Mouse (Mus musculus) embryonic facial prominence, embryonic 10.5 days (tissue): ENCODE results near the gene Polr2a. TPM values are rescaled to one million over a fixed set of nuclear protein-coding genes. Genes with fewer than 3 reads are reported as not detected.

Source experiments
- DNase-seq: peaks from one replicate; pipeline ENCODE4 v3.0.0-alpha.2; 2017; ENCODE audit warnings: low spot score
- H3K27ac ChIP-seq: fragments of 300-500 bp; sonication (generic); replicated peaks from 2 replicates; pipeline ENCODE4 v1.5.1; 2016; ENCODE audit warnings: mild to moderate bottlenecking
- H3K27me3 ChIP-seq: fragments of 300-500 bp; sonication (generic); replicated peaks from 2 replicates; pipeline ENCODE4 v1.6.1; 2016; ENCODE audit warnings: low read depth, mild to moderate bottlenecking; ENCODE audit not compliant: poor library complexity, severe bottlenecking
- H3K36me3 ChIP-seq: fragments of 300-500 bp; sonication (generic); replicated peaks from 2 replicates; pipeline ENCODE4 v1.6.1; 2016; ENCODE audit warnings: mild to moderate bottlenecking, moderate library complexity
- H3K4me1 ChIP-seq: fragments of 300-500 bp; sonication (generic); 2 replicates; pipeline ENCODE4 v1.6.1; 2016
- H3K4me3 ChIP-seq: fragments of 300-500 bp; sonication (generic); 2 replicates; pipeline ENCODE4 v1.5.1; 2016; ENCODE audit warnings: mild to moderate bottlenecking, moderate library complexity
- H3K9me3 ChIP-seq: fragments of 300-500 bp; sonication (generic); 2 replicates; pipeline ENCODE4 v1.6.1; 2016; ENCODE audit warnings: mild to moderate bottlenecking
- WGBS: fragments of 180-500 bp; shearing (Covaris S2); methylation state at CpG from one replicate; pipeline ENCODE4 v1.1.7; 2016; 5-methylcytosine and 5-hydroxymethylcytosine counted together
- polyA plus RNA-seq: library from polyadenylated mRNA; unstranded; fragments of >200 nt; fragmentation: Nextera tagmentation; extraction: Ambion mirVana; gene quantifications from 2 replicates; pipeline ENCODE4 v1.2.1, GENCODE M21; 2016

Gene Polr2a
- polyA plus RNA-seq, 1 experiment from 2014 or later = 31.3 TPM

DNA sequence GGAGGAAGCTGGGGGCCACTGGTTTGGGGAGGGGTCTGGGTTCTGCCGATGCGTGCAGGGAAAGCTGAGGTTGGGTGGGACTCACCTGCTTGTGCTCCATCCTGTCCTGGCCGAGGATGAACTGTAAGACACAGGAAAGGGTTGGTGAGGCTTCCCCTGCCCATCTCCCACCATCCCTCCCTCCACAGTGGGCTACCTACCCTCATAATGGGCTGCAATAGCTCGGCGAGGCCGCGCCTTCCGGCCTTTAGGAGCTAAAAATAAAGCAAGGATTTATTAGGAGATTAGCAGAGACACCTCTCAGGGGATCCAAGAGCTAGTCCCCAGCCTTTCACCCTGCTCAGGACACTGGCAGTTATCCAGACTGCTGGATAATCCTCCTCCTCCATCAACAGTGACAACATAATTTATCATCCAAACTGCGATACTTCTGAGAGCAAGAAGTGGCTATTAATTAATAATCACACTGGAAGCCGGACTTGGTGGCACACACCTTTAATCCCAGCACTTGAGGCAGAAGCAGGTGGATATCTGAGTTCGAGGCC lies 64.9 kb downstream of the Polr2a start:
- H3K4me1 ChIP-seq = peaks cover 20% of the 10 kb centered on the region
- 0 out of 2 replicates have a peak overlapping the region, but pooled peaks have one; percentile 15 for H3K4me3 ChIP-seq
- H3K27me3 ChIP-seq = 0 out of 2 replicates have a peak, but pooled peaks cover 7% of the 10 kb centered on the region
- H3K27ac ChIP-seq = no peak overlapping the region
- WGBS = 68% methylated on average over 11 of the region's 11 CpGs
- no peak for DNase-seq
- no peaks in the 10 kb centered on the region for H3K9me3 ChIP-seq
- H3K36me3 ChIP-seq = no peaks in the 10 kb centered on the region

DNA sequence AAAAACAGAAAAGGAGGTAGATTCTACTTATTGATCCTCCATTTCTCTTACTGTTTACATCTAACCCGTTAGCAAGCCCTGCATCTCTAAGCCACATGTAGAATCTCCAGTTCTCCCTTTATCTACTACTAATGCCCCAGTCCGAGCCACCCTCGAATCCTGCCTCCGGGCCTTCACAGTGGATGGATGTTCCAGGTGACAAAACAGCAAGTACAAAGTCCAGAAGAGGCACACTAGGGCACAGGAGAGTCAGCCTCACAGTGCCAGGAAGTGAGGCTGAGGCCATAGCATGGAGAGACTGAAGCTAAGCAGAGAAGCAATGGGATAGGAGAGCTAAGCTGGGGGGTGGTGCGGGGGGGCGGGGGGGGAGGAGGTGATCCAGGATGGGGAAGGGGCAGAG lies 65.6 kb downstream of the Polr2a start:
- H3K36me3 ChIP-seq = no peaks in the 10 kb centered on the region
- no peaks in the 10 kb centered on the region for H3K9me3 ChIP-seq
- no peak overlapping the region for H3K27ac ChIP-seq
- DNase-seq = no peak
- H3K4me1 ChIP-seq = peaks cover 20% of the 10 kb centered on the region
- H3K27me3 ChIP-seq = 0 out of 2 replicates have a peak, but pooled peaks cover 7% of the 10 kb centered on the region
- no peak overlapping the region for H3K4me3 ChIP-seq
- WGBS = 89% methylated on average over 6 of the region's 6 CpGs

DNA sequence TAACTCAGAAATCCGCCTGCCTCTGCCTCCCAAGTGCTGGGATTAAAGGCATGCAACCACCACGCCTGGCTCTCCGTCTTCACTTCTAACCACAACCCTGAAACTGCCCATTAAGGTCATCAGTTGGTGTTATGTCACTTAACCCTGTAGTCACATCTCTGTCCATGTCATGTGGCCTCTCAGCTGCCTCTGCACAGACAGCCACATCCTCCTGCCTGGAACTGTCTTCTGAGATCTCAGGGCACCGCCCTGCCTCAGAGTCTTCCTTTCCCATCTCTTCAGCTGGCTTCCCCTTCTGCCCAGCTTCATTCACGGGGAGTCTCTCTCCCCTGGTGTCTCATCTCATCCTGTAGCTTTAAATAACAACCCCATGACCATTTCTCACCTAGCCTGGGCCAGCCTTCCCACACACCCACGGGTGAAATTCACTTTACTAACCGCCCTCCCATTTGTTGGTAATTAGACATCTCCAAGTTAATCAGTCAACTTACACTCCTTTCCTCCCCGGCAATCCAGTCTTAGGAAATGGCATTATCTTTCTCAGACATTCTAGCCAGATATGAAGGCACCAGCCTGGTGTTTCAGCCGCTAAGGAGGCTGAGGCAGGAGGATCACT lies 66.1 kb downstream of the Polr2a start:
- Histone ChIP-seq H3K4me3 (no peak overlapping the region), H3K36me3 (no peaks in the 10 kb centered on the region), H3K4me1 (peaks cover 20% of the 10 kb centered on the region), H3K27me3 (0 out of 2 replicates have a peak, but pooled peaks cover 7% of the 10 kb centered on the region), H3K27ac (no peak overlapping the region), H3K9me3 (no peaks in the 10 kb centered on the region)
- 80% methylated on average over 9 of the region's 9 CpGs for WGBS
- no peak for DNase-seq

DNA sequence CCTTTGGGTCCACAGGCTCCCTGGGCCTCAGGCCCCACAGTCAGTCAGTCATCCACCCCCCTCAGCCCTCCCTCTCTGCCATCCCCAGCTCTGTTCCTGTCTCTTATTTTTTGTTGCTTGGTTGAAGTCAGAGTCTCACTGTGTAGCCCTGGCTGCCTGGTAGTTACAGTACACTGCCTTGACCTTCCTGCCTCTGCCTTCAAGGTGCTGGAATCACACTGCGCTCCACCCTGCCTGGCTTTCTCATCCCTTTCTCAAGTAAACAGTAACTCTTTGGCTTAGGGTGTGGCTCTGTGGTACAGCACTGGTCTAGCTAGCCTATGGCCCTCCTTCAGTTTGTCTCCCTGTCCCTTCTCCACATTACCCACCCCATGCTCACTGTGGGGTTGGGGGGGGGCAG lies 68.5 kb downstream of the Polr2a start:
- Histone ChIP-seq H3K36me3 (no peaks in the 10 kb centered on the region), H3K9me3 (no peaks in the 10 kb centered on the region), H3K27ac (no peak overlapping the region), H3K27me3 (peaks cover 20% of the 10 kb centered on the region; the same call in 1 of the 2 replicates), H3K4me1 (peaks cover 19% of the 10 kb centered on the region), H3K4me3 (no peak overlapping the region)
- DNase-seq = no peak
- WGBS = 97% methylated on average over 1 of the region's 1 CpGs

GRCm38 (mm10) chr11:69687061-69687460 lies 71.4 kb downstream of the Polr2a start:
- Histone ChIP-seq H3K9me3 (no peaks in the 10 kb centered on the region), H3K27me3 (peaks cover 22% of the 10 kb centered on the region; the same call in 1 of the 2 replicates), H3K4me3 (no peak overlapping the region), H3K27ac (no peak overlapping the region), H3K4me1 (peaks cover 31% of the 10 kb centered on the region), H3K36me3 (no peaks in the 10 kb centered on the region)
- WGBS = 57% methylated on average over 5 of the region's 5 CpGs
- no peak for DNase-seq

DNA sequence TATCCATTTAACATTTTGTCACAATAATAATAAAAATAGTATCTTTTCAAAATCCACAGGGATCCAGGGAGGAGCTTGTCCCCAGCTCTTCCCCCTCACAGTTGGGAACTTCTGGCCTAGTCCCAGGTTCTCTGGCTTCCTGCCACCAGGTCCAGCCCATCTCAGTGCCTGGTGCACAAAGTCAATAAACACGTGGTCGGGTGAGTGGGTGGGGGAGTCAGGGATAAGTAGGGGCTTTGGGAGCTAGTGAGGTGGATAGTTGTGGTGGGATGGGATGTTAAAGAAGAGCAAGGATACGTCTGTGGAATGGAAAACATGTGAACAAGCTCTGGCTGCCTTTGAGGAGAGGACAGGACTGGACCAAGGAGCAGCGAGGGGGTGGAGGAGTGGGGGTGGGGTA lies 72.1 kb downstream of the Polr2a start:
- no peaks in the 10 kb centered on the region for H3K9me3 ChIP-seq
- WGBS = 20% methylated on average over 4 of the region's 4 CpGs
- peaks cover 35% of the 10 kb centered on the region for H3K4me1 ChIP-seq
- no peaks in the 10 kb centered on the region for H3K36me3 ChIP-seq
- H3K27ac ChIP-seq = no peak overlapping the region
- DNase-seq = no peak
- H3K27me3 ChIP-seq = peaks cover 22% of the 10 kb centered on the region; the same call in 1 of the 2 replicates
- no peak overlapping the region for H3K4me3 ChIP-seq

DNA sequence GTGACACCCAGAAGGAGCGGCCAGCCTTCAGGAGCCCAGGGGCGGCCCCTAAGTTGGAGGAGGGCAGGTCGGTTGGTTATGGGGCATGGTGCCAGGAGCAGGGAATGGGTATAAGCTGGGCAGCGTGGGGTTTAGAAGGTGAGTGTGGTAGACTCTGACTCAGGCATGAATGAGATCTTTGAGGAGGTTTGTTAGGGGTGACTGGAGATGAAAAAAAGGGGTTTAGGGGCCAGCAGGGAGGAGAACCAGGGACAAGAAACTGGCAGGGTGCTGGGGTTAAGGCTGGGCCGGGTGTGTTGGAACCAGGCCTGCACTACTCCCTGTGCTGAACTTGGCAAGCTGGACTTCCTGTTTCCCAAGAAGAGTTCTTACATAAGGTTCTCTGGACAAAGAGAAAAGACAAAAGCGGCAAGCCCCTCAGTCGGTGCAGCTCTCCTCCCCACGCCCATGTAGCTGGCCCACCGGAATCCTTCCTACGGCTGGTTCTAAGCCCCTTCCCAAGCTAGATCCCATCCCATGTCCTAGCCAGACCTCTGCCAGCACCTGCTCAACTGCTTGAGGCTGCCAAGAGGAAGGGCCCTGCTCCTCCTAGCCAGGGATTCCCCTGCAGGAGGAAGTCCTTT lies 72.8 kb downstream of the Polr2a start, which contains the start of gene Tnfsf13:
Tnfsf13 (minus strand) TSS at position 259 of the 623 bp plus-strand sequence.
- no peak within 1 kb of the TSS for H3K4me3 ChIP-seq
- no peak for DNase-seq
- no peaks in the 10 kb centered on the region for H3K9me3 ChIP-seq
- peaks cover 22% of the 10 kb centered on the region; the same call in 1 of the 2 replicates for H3K27me3 ChIP-seq
- 0 out of 2 replicates have a peak within 1 kb of the TSS, but pooled peaks have one; percentile 94 for H3K27ac ChIP-seq
- H3K36me3 ChIP-seq = no peaks in the 10 kb centered on the region; the same call in 1 of the 2 replicates
- WGBS = 76% methylated on average over 10 of the region's 10 CpGs
- H3K4me1 ChIP-seq = peaks cover 41% of the 10 kb centered on the region

- Histone ChIP-seq H3K4me1 (peaks cover 48% of the 10 kb centered on the region), H3K4me3 (no peak overlapping the region), H3K36me3 (peaks cover 7% of the 10 kb centered on the region), H3K27me3 (peaks cover 22% of the 10 kb centered on the region; the same call in 1 of the 2 replicates), H3K27ac (no peak overlapping the region), H3K9me3 (no peaks in the 10 kb centered on the region)
- no peak for DNase-seq
- WGBS = 81% methylated on average over 6 of the region's 6 CpGs
These were observed 73.5 kb downstream of the Polr2a start for GRCm38 (mm10) chr11:69684936-69685335.

DNA sequence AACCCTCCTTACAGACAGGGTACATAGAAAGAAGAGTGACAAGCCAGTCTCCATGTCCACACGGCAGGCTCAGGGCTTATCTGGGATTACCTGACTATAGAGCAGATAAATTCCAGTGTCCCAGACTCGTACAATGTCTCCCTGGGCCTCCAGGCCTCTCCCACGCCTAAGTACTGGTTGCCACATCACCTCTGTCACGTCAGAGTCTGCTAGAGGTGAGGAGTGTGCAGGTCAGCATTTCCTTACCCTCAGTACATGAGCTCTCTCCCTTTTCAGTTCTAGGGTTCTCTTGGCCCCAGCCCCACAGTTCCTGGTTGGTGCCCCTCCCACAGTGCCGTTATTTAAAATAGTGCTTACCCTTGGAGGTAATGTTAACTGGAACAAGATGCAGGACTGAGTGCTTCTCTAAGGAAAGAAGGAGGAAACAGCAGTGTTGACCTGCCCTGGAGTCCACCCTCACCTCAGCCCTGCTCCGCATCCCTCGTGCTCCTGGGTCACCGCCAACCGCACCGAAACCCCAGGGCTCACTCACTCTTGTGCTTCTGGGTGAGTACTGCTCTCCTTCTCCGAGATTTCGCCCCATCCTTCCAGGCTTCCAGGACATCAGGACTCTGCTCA lies 74.2 kb downstream of the Polr2a start:
- Histone ChIP-seq H3K27ac (peak overlapping the region; percentile 94), H3K36me3 (peaks cover 14% of the 10 kb centered on the region), H3K9me3 (no peaks in the 10 kb centered on the region), H3K27me3 (peaks cover 22% of the 10 kb centered on the region; the same call in 1 of the 2 replicates), H3K4me3 (no peak overlapping the region), H3K4me1 (peaks cover 54% of the 10 kb centered on the region)
- no peak for DNase-seq
- 77% methylated on average over 12 of the region's 12 CpGs for WGBS

Other genes with a start within 250 kb of the Polr2a start
- 1.3 and 1.4 TPM in 2 replicates for gene Dnah2, start 209.5 kb downstream of the Polr2a start, polyA plus RNA-seq
- 29.5 and 29.8 TPM in 2 replicates for gene Efnb3, start 198.4 kb downstream of the Polr2a start, polyA plus RNA-seq
- 41.6 and 43.5 TPM in 2 replicates for gene Wrap53, start 178.4 kb downstream of the Polr2a start, polyA plus RNA-seq
- 219 and 225 TPM in 2 replicates for gene Trp53, start 178.3 kb downstream of the Polr2a start, polyA plus RNA-seq
- gene Atp1b2, start 152.7 kb downstream of the Polr2a start, polyA plus RNA-seq = 3.2 TPM in 2 replicates
- not detected in 2 replicates for gene Shbg, start 140.7 kb downstream of the Polr2a start, polyA plus RNA-seq
- gene Sat2, start 136.6 kb downstream of the Polr2a start, polyA plus RNA-seq = 16.0 TPM in 2 replicates
- 45.2 and 45.5 TPM in 2 replicates for gene Fxr2, start 125.6 kb downstream of the Polr2a start, polyA plus RNA-seq
- gene Sox15, start 103.3 kb downstream of the Polr2a start, polyA plus RNA-seq = 0.17 TPM in 1 of 2 replicates, not detected in the other
- gene Mpdu1, start 96.0 kb downstream of the Polr2a start, polyA plus RNA-seq = 64.9 and 67.2 TPM in 2 replicates
- gene Cd68, start 92.5 kb downstream of the Polr2a start, polyA plus RNA-seq = 5.3 and 7.3 TPM in 2 replicates
- 780 and 781 TPM in 2 replicates for gene Eif4a1, start 86.2 kb downstream of the Polr2a start, polyA plus RNA-seq
- 136 and 141 TPM in 2 replicates for gene Senp3, start 76.6 kb downstream of the Polr2a start, polyA plus RNA-seq
- gene Tnfsf13, start 72.9 kb downstream of the Polr2a start, polyA plus RNA-seq = 0.15 TPM in 1 of 2 replicates, not detected in the other
- 1.2 and 2.2 TPM in 2 replicates for gene Tnfsf12, start 62.8 kb downstream of the Polr2a start, polyA plus RNA-seq
- gene Tnfsfm13, start 62.5 kb downstream of the Polr2a start, polyA plus RNA-seq = 0.88 and 1.3 TPM in 2 replicates
- gene Slc35g3, start 3.3 kb upstream of the Polr2a start, polyA plus RNA-seq = 0.12 TPM in 1 of 2 replicates, not detected in the other
- 0.55 and 1.0 TPM in 2 replicates for gene Zbtb4, start 7.3 kb upstream of the Polr2a start, polyA plus RNA-seq
- 1.4 and 2.3 TPM in 2 replicates for gene Chrnb1, start 37.3 kb upstream of the Polr2a start, polyA plus RNA-seq
- 0.91 and 0.93 TPM in 2 replicates for gene Fgf11, start 43.2 kb upstream of the Polr2a start, polyA plus RNA-seq
- 2.1 and 2.7 TPM in 2 replicates for gene Tmem102, start 47.0 kb upstream of the Polr2a start, polyA plus RNA-seq
- not detected in 2 replicates for gene Gm39566, start 56.7 kb upstream of the Polr2a start, polyA plus RNA-seq
- not detected in 2 replicates for gene Spem2, start 59.8 kb upstream of the Polr2a start, polyA plus RNA-seq
- gene Spem1, start 63.5 kb upstream of the Polr2a start, polyA plus RNA-seq = 0.14 TPM in 1 of 2 replicates, not detected in the other
- gene Nlgn2, start 79.1 kb upstream of the Polr2a start, polyA plus RNA-seq = 4.7 and 5.4 TPM in 2 replicates
- gene Tmem256, start 79.9 kb upstream of the Polr2a start, polyA plus RNA-seq = 321 and 340 TPM in 2 replicates
- 106 and 111 TPM in 2 replicates for gene Plscr3, start 87.7 kb upstream of the Polr2a start, polyA plus RNA-seq
- gene Tnk1, start 100.1 kb upstream of the Polr2a start, polyA plus RNA-seq = 2.3 and 3.1 TPM in 2 replicates
- gene Tmem95, start 119.4 kb upstream of the Polr2a start, polyA plus RNA-seq = 0.31 TPM in 1 of 2 replicates, not detected in the other
- gene Kctd11, start 122.8 kb upstream of the Polr2a start, polyA plus RNA-seq = 6.8 and 7.0 TPM in 2 replicates
- 1.3 and 1.5 TPM in 2 replicates for gene Acap1, start 136.9 kb upstream of the Polr2a start, polyA plus RNA-seq
- gene 2810408A11Rik, start 142.3 kb upstream of the Polr2a start, polyA plus RNA-seq = 14.7 and 14.8 TPM in 2 replicates
- gene Neurl4, start 142.4 kb upstream of the Polr2a start, polyA plus RNA-seq = 10.9 and 11.1 TPM in 2 replicates
- 87.6 and 89.1 TPM in 2 replicates for gene Gps2, start 155.3 kb upstream of the Polr2a start, polyA plus RNA-seq
- gene Eif5a, start 163.3 kb upstream of the Polr2a start, polyA plus RNA-seq = 2,818 and 3,035 TPM in 2 replicates
- 5.1 and 5.8 TPM in 2 replicates for gene Ybx2, start 177.2 kb upstream of the Polr2a start, polyA plus RNA-seq
- 18.6 and 23.7 TPM in 2 replicates for gene Slc2a4, start 189.6 kb upstream of the Polr2a start, polyA plus RNA-seq
- 56.3 and 56.4 TPM in 2 replicates for gene Cldn7, start 206.1 kb upstream of the Polr2a start, polyA plus RNA-seq
- gene Ctdnep1, start 222.5 kb upstream of the Polr2a start, polyA plus RNA-seq = 23.9 and 25.3 TPM in 2 replicates
- gene Elp5, start 223.9 kb upstream of the Polr2a start, polyA plus RNA-seq = 157 and 161 TPM in 2 replicates
- gene Gabarap, start 232.5 kb upstream of the Polr2a start, polyA plus RNA-seq = 317 and 331 TPM in 2 replicates
- 96.5 and 98.3 TPM in 2 replicates for gene Phf23, start 237.1 kb upstream of the Polr2a start, polyA plus RNA-seq
- gene Dvl2, start 242.0 kb upstream of the Polr2a start, polyA plus RNA-seq = 59.0 and 59.8 TPM in 2 replicates